8 mouse cellular contexts compared by ENCODE assay signal in genomic region chr10:45066931-45067308, GRCm38 (mm10). TPM values are rescaled to one million over a fixed set of nuclear protein-coding genes. Genes with fewer than 3 reads are reported as not detected.
DNase-seq lines count a peak whose midpoint lies in the region; ATAC-seq and TF ChIP-seq lines count a peak whose summit lies in the region.

Gene Prep, plus strand, starts transcription at chr10:45067203.

- H3K27ac ChIP-seq in hindbrain, embryonic 11.5 days (ENCODE audit: low read depth, low read length): peak within 1 kb of the TSS; percentile 82

- TF ChIP-seq CTCF in Patski (IDR thresholded peaks at IDR 0.05): peak; percentile 95

- peak within 1 kb of the TSS; percentile 94 for H3K4me3 ChIP-seq in hindbrain, embryonic 11.5 days (ENCODE audit: low read depth, low read length)

- in situ Hi-C loops in Patski (cut with MboI; ENCODE audit: low pct_unique_long_range_greater_than_20kb): no loop called here

- H3K27me3 ChIP-seq in Patski: no peaks in the 10 kb centered on the region
- no peaks in the 10 kb centered on the region for H3K27me3 ChIP-seq in hindbrain, embryonic 11.5 days (ENCODE audit: control insufficient read depth, insufficient read depth, low read length)

- peak within 1 kb of the TSS; percentile 41 for H3K4me2 ChIP-seq in hindbrain, embryonic 11.5 days (replicated peaks; ENCODE audit: low read depth, low read length)

- H3K4me1 ChIP-seq in hindbrain, embryonic 11.5 days (replicated peaks; ENCODE audit: control insufficient read depth, insufficient read depth, low read length): no peaks in the 10 kb centered on the region

- H3K9ac ChIP-seq in hindbrain, embryonic 11.5 days (ENCODE audit: low read depth, low read length): peak within 1 kb of the TSS; percentile 95

- no peaks in the 10 kb centered on the region for H3K9me3 ChIP-seq in hindbrain, embryonic 11.5 days (ENCODE audit: control insufficient read depth, low read length)

- WGBS in hindbrain, embryonic 11.5 days: under 1% methylated on average over 39 of the region's 57 CpGs

- DNase-seq in Patski (ENCODE audit: low read depth, low spot score): no peak
- peak; percentile 94 for DNase-seq in cerebellum, adult 9-11 months
- peak; percentile 72 to 89 for DNase-seq in frontal cortex, adult 2 months (ENCODE audit: extremely low spot score in 1 of 2, low spot score in 1 of 2)
- peak; percentile 91 for DNase-seq in hindbrain, embryonic 11.5 days (ENCODE audit: low spot score)
- peak; percentile 82 to 84 for DNase-seq in layer of hippocampus, postnatal 25 days (ENCODE audit: extremely low spot score in 1 of 2, low spot score in 1 of 2)
- peak; percentile 94 for DNase-seq in lung, postnatal 14 days
- DNase-seq in ovary, postnatal 36 days (ENCODE audit: low spot score): peak; percentile 96
- DNase-seq in thymus, postnatal 14 days: peak; percentile 93

- POLR2A ChIA-PET in Patski (lab: Charles Lee): no interaction called here

- CTCF ChIA-PET in Patski (lab: Charles Lee): no interaction called here

- ATAC-seq in Patski: peak; percentile 96
- ATAC-seq in hindbrain, embryonic 11.5 days (ENCODE audit: low FRiP score): peak; percentile 95

- no peaks in the 10 kb centered on the region for H3K36me3 ChIP-seq in hindbrain, embryonic 11.5 days (ENCODE audit: control insufficient read depth, insufficient read depth, low read length)

RNA-seq across cellular contexts. Expression of gene Prep, which starts in this region (rescaled TPM):
- polyA plus RNA-seq in Patski (2021): 13.6 TPM
- 6.4 and 6.9 TPM in 2 replicates for polyA plus RNA-seq in frontal cortex, adult 2 months (2012; rRNA removed)
- polyA plus RNA-seq in hindbrain, embryonic 11.5 days (2014; fragmentation: Nextera tagmentation; extraction: Ambion mirVana): 22.8 and 28.4 TPM in 2 replicates
- total RNA-seq in layer of hippocampus, postnatal 25 days (2021): 10 to 100 TPM in 1 of 2 experiments, 1 to 10 TPM in 1; 9.5 to 10.3 TPM
